Mouse (Mus musculus) bone marrow macrophage, adult 2 months (primary cell): ENCODE results near the gene Polr2j.
"Not testable (repeated sequence)": the region's sequence is repeated elsewhere in the genome, so short reads cannot be mapped to it uniquely, and the experiment has no call there.

Experiments
- CTCF ChIP-seq: IDR thresholded peaks from 2 replicates; pipeline ENCODE4 v1.5.1; 2012; ENCODE audit warnings: low read depth, mild to moderate bottlenecking, low read length, moderate library complexity
- POLR2A ChIP-seq: IDR thresholded peaks from 2 replicates; pipeline ENCODE4 v1.6.1; 2012; ENCODE audit warnings: mild to moderate bottlenecking, low read depth, low read length, borderline replicate concordance

GRCm38 (mm10) chr5:136160084-136160483, 43.7 kb downstream of the Polr2j start:
- TF ChIP-seq CTCF, POLR2A: not testable (repeated sequence)
